Mouse (Mus musculus) CH12.LX (cell line): Measurements from ENCODE around the gene Gm20219. TPM values are rescaled to one million over a fixed set of nuclear protein-coding genes. Genes with fewer than 3 reads are reported as not detected.

Source experiments
- DNase-seq: peaks from one replicate; pipeline ENCODE4 v3.0.0-alpha.2; 2013; ENCODE audit errors: extremely low read depth
- H3K27ac ChIP-seq: 2 replicates; pipeline ENCODE4 v1.5.1; 2012; ENCODE audit warnings: low read depth, mild to moderate bottlenecking, control low read depth, moderate library complexity; ENCODE audit not compliant: insufficient read depth
- H3K27me3 ChIP-seq: replicated peaks from 2 replicates; pipeline ENCODE3; 2012; ENCODE audit warnings: inconsistent platforms
- H3K36me3 ChIP-seq, 2 experiments: replicated peaks in 1 of 2; 2 replicates each; pipeline versions ENCODE3 to v1.6.1; 2012; ENCODE audit warnings: inconsistent platforms in 1 of 2, low read length in 1 of 2, mild to moderate bottlenecking in 1 of 2, mixed read lengths in 1 of 2, moderate library complexity in 1 of 2; ENCODE audit not compliant: control insufficient read depth in 1 of 2, insufficient read depth in 1 of 2
- H3K4me1 ChIP-seq, 2 experiments: 2 replicates each; pipeline ENCODE4 v1.6.1; 2012; ENCODE audit warnings: inconsistent platforms in 1 of 2, moderate library complexity in 1 of 2; ENCODE audit not compliant: insufficient read depth in 2 of 2, control insufficient read depth in 1 of 2
- H3K4me2 ChIP-seq: 2 replicates; pipeline ENCODE4 v1.6.1; 2012; ENCODE audit warnings: low read depth, mild to moderate bottlenecking, control low read depth; ENCODE audit not compliant: poor library complexity, insufficient read depth, severe bottlenecking
- H3K4me3 ChIP-seq, 3 experiments: fragments of 150-350 bp in 1 of 3; sonication (generic) in 1 of 3; replicated peaks in 1 of 3; 2 replicates each; pipeline versions ENCODE3 to v1.5.1; 2011 to 2012; ENCODE audit warnings: low read depth in 2 of 3, low read length in 2 of 3, mild to moderate bottlenecking in 2 of 3, moderate library complexity in 2 of 3, control low read depth in 1 of 3, improper control_type of control experiment in 1 of 3, inconsistent platforms in 1 of 3, mixed read lengths in 1 of 3; ENCODE audit not compliant: poor library complexity in 1 of 3
- H3K79me2 ChIP-seq: replicated peaks from 2 replicates; pipeline ENCODE4 v1.6.1; 2012; ENCODE audit warnings: mild to moderate bottlenecking, moderate library complexity; ENCODE audit not compliant: control insufficient read depth, poor library complexity, insufficient read depth, severe bottlenecking; ENCODE audit errors: extremely low read depth
- H3K9ac ChIP-seq: 2 replicates; pipeline ENCODE4 v1.6.1; 2012; ENCODE audit warnings: low read depth, mild to moderate bottlenecking, control low read depth, moderate library complexity; ENCODE audit not compliant: insufficient read depth
- H3K9me3 ChIP-seq: replicated peaks from 2 replicates; pipeline ENCODE3; 2012; ENCODE audit warnings: low read length, inconsistent platforms, mixed read lengths
- CHD1 ChIP-seq: IDR thresholded peaks from 2 replicates; pipeline ENCODE4 v1.6.1; 2012; ENCODE audit warnings: low read depth, low read length, improper control_type of control experiment, inconsistent platforms
- CHD2 ChIP-seq: IDR thresholded peaks from 2 replicates; pipeline ENCODE4 v1.6.1; 2011; ENCODE audit warnings: low read length, improper control_type of control experiment
- CTCF ChIP-seq, 2 experiments: IDR thresholded peaks in 1 of 2; conservative IDR thresholded peaks in 1 of 2; 2 replicates each; pipeline ENCODE4 v1.5.1; 2011 to 2012; ENCODE audit warnings: low read depth in 2 of 2, low read length in 2 of 2, improper control_type of control experiment in 1 of 2, inconsistent platforms in 1 of 2, mild to moderate bottlenecking in 1 of 2, moderate library complexity in 1 of 2
- ELF1 ChIP-seq: IDR thresholded peaks from 2 replicates; pipeline ENCODE4 v1.6.1; 2014; ENCODE audit warnings: low read depth, mild to moderate bottlenecking, inconsistent platforms, low read length, improper control_type of control experiment
- HCFC1 ChIP-seq: IDR thresholded peaks from 2 replicates; pipeline ENCODE4 v1.6.1; 2012; ENCODE audit warnings: low read depth, mild to moderate bottlenecking, inconsistent platforms, low read length, improper control_type of control experiment
- MAX ChIP-seq: IDR thresholded peaks from 2 replicates; pipeline ENCODE4 v1.6.1; 2011; ENCODE audit warnings: low read length, improper control_type of control experiment
- MAZ ChIP-seq: IDR thresholded peaks from 2 replicates; pipeline ENCODE4 v1.6.1; 2012; ENCODE audit warnings: low read depth, mild to moderate bottlenecking, inconsistent platforms, low read length, improper control_type of control experiment, moderate library complexity
- NELFE ChIP-seq: IDR thresholded peaks from 2 replicates; pipeline ENCODE4 v1.6.1; 2011; ENCODE audit warnings: low read depth, low read length, improper control_type of control experiment
- NRF1 ChIP-seq: IDR thresholded peaks from 2 replicates; pipeline ENCODE4 v1.6.1; 2014; ENCODE audit warnings: low read depth, mild to moderate bottlenecking, inconsistent platforms, low read length, improper control_type of control experiment, moderate library complexity
- PAX5 ChIP-seq: IDR thresholded peaks from 2 replicates; pipeline ENCODE4 v1.6.1; 2012; ENCODE audit warnings: low read length, inconsistent platforms, mixed read lengths
- POLR2A ChIP-seq: IDR thresholded peaks from 2 replicates; pipeline ENCODE4 v1.6.1; 2011; ENCODE audit warnings: low read depth, mild to moderate bottlenecking, improper control_type of control experiment, low read length
- POLR2AphosphoS2 ChIP-seq: IDR thresholded peaks from 2 replicates; pipeline ENCODE4 v1.6.1; 2011; ENCODE audit warnings: low read depth, low read length, improper control_type of control experiment
- RAD21 ChIP-seq: IDR thresholded peaks from 2 replicates; pipeline ENCODE4 v1.6.1; 2011; ENCODE audit warnings: low read depth, mild to moderate bottlenecking, low read length, improper control_type of control experiment, moderate library complexity
- SIN3A ChIP-seq: IDR thresholded peaks from 2 replicates; pipeline ENCODE4 v1.6.1; 2012; ENCODE audit warnings: low read length, improper control_type of control experiment, inconsistent platforms
- SMC3 ChIP-seq: IDR thresholded peaks from 2 replicates; pipeline ENCODE4 v1.6.1; 2011; ENCODE audit warnings: low read depth, low read length, improper control_type of control experiment
- ZMIZ1 ChIP-seq: IDR thresholded peaks from 2 replicates; pipeline ENCODE4 v1.6.1; 2012; ENCODE audit warnings: low read depth, mild to moderate bottlenecking, inconsistent platforms, low read length, improper control_type of control experiment
- ZNF384 ChIP-seq: IDR thresholded peaks from 2 replicates; pipeline ENCODE4 v1.6.1; 2012; ENCODE audit warnings: low read depth, low read length, improper control_type of control experiment, inconsistent platforms
- dilution Hi-C: fragments of 300-500 bp; cut with MboI; formaldehyde crosslinking; loops from 2 replicates; pipeline ENCODE4 v1.14.3; 2020; ENCODE audit warnings: low sequenced_read_pairs; ENCODE audit not compliant: extremely low pct_unique_long_range_greater_than_20kb, extremely low pct_ligation_motif_present
- in situ Hi-C: fragments of 300-500 bp; cut with MboI; formaldehyde crosslinking; loops from 3 replicates; pipeline ENCODE4 v1.14.3; 2019; ENCODE audit warnings: low sequenced_read_pairs, low pct_ligation_motif_present, low pct_unique_long_range_greater_than_20kb, mixed read lengths
- polyA plus RNA-seq: library from polyadenylated mRNA; unstranded; fragments of >175 nt; gene quantifications from 2 replicates; pipeline ENCODE4 v1.2.1, GENCODE M21; 2012; ENCODE audit warnings: low read depth; ENCODE audit not compliant: insufficient read length
- total RNA-seq, 2 experiments: library from RNA; depleted of rRNA; stranded (reverse); fragments of 300-350 nt in 1 of 2; fragments of >200 nt in 1 of 2; gene quantifications; 2 replicates each; pipeline ENCODE4 v1.2.3; 2012 to 2014

The Gm20219 gene
- total and polyA plus RNA-seq, 3 experiments, result 0.42 to 1.6 TPM; not detected in 1

DNA sequence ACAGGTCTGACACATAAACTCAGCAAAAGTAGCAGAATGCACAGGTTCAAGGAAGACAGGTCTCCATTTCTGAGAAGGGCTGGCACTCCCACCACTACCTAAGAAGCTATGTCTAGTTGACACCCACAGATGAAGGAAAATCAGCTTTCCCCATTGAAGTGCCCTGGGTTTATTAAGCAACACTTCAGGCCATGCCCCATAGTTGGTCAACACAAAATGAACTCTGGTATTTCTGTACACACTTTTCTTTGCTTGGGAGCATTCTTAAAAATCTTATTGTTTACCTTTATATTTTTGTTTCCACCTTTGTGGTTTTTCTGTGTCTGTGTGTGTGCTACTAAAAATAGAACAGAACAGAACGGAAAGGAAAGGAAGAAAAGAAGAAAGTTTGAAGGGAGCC is 5.9 kb upstream of the Gm20219 start:
- in situ Hi-C loops, result no loop called here
- no peak overlapping the region for H3K27ac ChIP-seq
- no peaks in the 10 kb centered on the region for H3K27me3 ChIP-seq
- DNase-seq, result no peak
- no peak for TF ChIP-seq PAX5
- no peak for TF ChIP-seq NELFE
- no peak for TF ChIP-seq ZNF384
- no peak for TF ChIP-seq HCFC1
- TF ChIP-seq POLR2A, result no peak
- TF ChIP-seq MAZ, result no peak
- TF ChIP-seq ELF1, result no peak
- TF ChIP-seq MAX, result no peak
- TF ChIP-seq NRF1, result no peak
- TF ChIP-seq, all 38 proteins: peak for 0
- H3K4me3 ChIP-seq, result no peak overlapping the region
- dilution Hi-C loops, result no loop called here
- no peaks in the 10 kb centered on the region for H3K9me3 ChIP-seq
- H3K4me1 ChIP-seq, result no peaks in the 10 kb centered on the region
- no peak overlapping the region for H3K4me2 ChIP-seq
- no peak overlapping the region for H3K9ac ChIP-seq
- no peaks in the 10 kb centered on the region for H3K79me2 ChIP-seq
- peaks cover 43 to 65% of the 10 kb centered on the region in 2 experiments for H3K36me3 ChIP-seq

DNA sequence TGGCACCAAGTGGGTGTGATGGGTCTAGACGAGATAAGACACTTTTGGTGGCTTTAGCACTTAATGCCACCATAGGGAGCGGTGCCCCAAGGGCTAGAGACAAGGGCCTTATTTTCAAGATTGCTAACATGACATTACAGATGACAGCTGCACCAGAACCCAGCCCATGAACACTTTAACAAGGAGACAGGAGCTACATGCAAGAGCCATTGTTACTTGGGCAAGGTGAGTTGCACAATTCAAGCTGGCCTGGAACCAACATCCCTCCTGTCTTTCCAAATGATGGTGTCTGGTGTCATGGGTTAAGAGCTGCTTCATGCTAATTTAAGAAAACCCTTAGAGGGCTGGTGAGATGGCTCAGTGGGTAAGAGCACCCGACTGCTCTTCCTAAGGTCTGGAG is 5.2 kb upstream of the Gm20219 start:
- 0 out of 2 replicates have a peak, but pooled peaks have one; percentile 3 for TF ChIP-seq POLR2AphosphoS2
- no peak for TF ChIP-seq SIN3A
- DNase-seq, result no peak
- H3K36me3 ChIP-seq, result peaks cover 36 to 60% of the 10 kb centered on the region in 2 experiments
- H3K27ac ChIP-seq, result no peak overlapping the region
- H3K27me3 ChIP-seq, result no peaks in the 10 kb centered on the region
- H3K79me2 ChIP-seq, result no peaks in the 10 kb centered on the region
- H3K4me2 ChIP-seq, result no peak overlapping the region
- H3K4me3 ChIP-seq, result no peak overlapping the region
- H3K9ac ChIP-seq, result no peak overlapping the region
- H3K9me3 ChIP-seq, result no peaks in the 10 kb centered on the region
- dilution Hi-C loops, result no loop called here
- in situ Hi-C loops, result no loop called here
- H3K4me1 ChIP-seq, result no peaks in the 10 kb centered on the region

DNA sequence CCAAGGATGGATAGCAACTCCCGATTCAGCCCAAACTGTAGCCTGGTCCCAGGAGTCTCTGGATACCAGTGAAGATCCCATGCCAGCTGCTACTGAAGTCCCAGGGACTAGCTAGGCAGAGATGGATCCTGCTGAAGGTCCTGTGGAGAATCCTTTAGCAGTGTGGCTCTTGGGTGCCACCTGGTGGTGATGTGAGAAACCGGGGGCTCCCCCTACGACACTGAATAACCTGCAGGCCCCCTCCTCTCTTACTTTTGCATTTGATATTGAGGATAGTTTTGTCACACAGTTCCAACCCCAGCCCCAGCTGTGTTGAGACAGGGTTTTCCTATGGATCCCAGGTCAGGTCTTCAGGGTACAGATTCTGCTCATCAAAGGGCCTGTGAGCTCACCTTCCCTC is 4.3 kb upstream of the Gm20219 start:
- Histone ChIP-seq H3K9ac (no peak overlapping the region), H3K4me3 (no peak overlapping the region), H3K27ac (no peak overlapping the region)
- dilution Hi-C loops, result no loop called here
- DNase-seq, result peak; percentile 69
- TF ChIP-seq CHD1 (no peak), ZNF384 (no peak), RAD21 (peak; percentile 57), CHD2 (no peak), CTCF (conservative IDR thresholded peaks at IDR 0.05 in 1 of 2, IDR thresholded peaks at IDR 0.05 in 1 of 2; ENCODE audit: low read depth in 2 of 2, low read length in 2 of 2) (peak; percentile 78 to 85), MAZ (0 out of 2 replicates have a peak, but pooled peaks have one; percentile 39), SMC3 (peak; percentile 69), ZMIZ1 (peak; percentile 45; the same call in 1 of the 2 replicates)
- TF ChIP-seq, all 38 proteins: peak for 5
- H3K79me2 ChIP-seq, result no peaks in the 10 kb centered on the region
- no peaks in the 10 kb centered on the region for H3K27me3 ChIP-seq
- no peaks in the 10 kb centered on the region for H3K9me3 ChIP-seq
- H3K4me1 ChIP-seq, result no peaks in the 10 kb centered on the region
- in situ Hi-C loops, result no loop called here
- no peak overlapping the region for H3K4me2 ChIP-seq
- peaks cover 26 to 59% of the 10 kb centered on the region in 2 experiments for H3K36me3 ChIP-seq
